Mouse (Mus musculus) stomach, embryonic 15.5 days (tissue): ENCODE results near the gene Cntd1. TPM values are rescaled to one million over a fixed set of nuclear protein-coding genes. Genes with fewer than 3 reads are reported as not detected.

Experiments used
- ATAC-seq: fragments of 200-750 bp; cut with Nextera tagmentation; 2 replicates; pipeline ENCODE4 v1.8.0; 2017; ENCODE audit warnings: low read depth, moderate number of reproducible peaks, moderate TSS enrichment; ENCODE audit not compliant: insufficient read depth, low FRiP score
- H3K27ac ChIP-seq: fragments of 300-500 bp; sonication (generic); 2 replicates; pipeline ENCODE4 v1.5.1; 2015; ENCODE audit warnings: mild to moderate bottlenecking, inconsistent platforms
- H3K27me3 ChIP-seq: fragments of 300-500 bp; sonication (generic); replicated peaks from 2 replicates; pipeline ENCODE4 v1.6.1; 2015; ENCODE audit warnings: inconsistent platforms
- H3K36me3 ChIP-seq: fragments of 300-500 bp; sonication (generic); 2 replicates; pipeline ENCODE4 v1.6.1; 2015; ENCODE audit warnings: inconsistent platforms
- H3K4me1 ChIP-seq: fragments of 300-500 bp; sonication (generic); 2 replicates; pipeline ENCODE4 v1.6.1; 2015; ENCODE audit warnings: inconsistent platforms
- H3K4me2 ChIP-seq: fragments of 300-500 bp; sonication (generic); 2 replicates; pipeline ENCODE4 v1.6.1; 2015; ENCODE audit warnings: mild to moderate bottlenecking, inconsistent platforms
- H3K4me3 ChIP-seq: fragments of 300-500 bp; sonication (generic); replicated peaks from 2 replicates; pipeline ENCODE4 v1.5.1; 2015; ENCODE audit warnings: inconsistent platforms
- H3K9ac ChIP-seq: fragments of 300-500 bp; sonication (generic); 2 replicates; pipeline ENCODE4 v1.6.1; 2015; ENCODE audit warnings: inconsistent platforms
- H3K9me3 ChIP-seq: fragments of 300-500 bp; sonication (generic); 2 replicates; pipeline ENCODE4 v1.6.1; 2016; ENCODE audit warnings: inconsistent platforms
- WGBS: fragments of 180-500 bp; shearing (Covaris S2); methylation state at CpG from one replicate; pipeline ENCODE4 v1.1.7; 2015; 5-methylcytosine and 5-hydroxymethylcytosine counted together
- polyA plus RNA-seq: library from polyadenylated mRNA; unstranded; fragments of >200 nt; fragmentation: Nextera tagmentation; extraction: Ambion mirVana; gene quantifications from 2 replicates; pipeline ENCODE4 v1.2.1, GENCODE M21; 2015

The Cntd1 gene
- 0.85 and 1.1 TPM in 2 replicates for polyA plus RNA-seq

DNA sequence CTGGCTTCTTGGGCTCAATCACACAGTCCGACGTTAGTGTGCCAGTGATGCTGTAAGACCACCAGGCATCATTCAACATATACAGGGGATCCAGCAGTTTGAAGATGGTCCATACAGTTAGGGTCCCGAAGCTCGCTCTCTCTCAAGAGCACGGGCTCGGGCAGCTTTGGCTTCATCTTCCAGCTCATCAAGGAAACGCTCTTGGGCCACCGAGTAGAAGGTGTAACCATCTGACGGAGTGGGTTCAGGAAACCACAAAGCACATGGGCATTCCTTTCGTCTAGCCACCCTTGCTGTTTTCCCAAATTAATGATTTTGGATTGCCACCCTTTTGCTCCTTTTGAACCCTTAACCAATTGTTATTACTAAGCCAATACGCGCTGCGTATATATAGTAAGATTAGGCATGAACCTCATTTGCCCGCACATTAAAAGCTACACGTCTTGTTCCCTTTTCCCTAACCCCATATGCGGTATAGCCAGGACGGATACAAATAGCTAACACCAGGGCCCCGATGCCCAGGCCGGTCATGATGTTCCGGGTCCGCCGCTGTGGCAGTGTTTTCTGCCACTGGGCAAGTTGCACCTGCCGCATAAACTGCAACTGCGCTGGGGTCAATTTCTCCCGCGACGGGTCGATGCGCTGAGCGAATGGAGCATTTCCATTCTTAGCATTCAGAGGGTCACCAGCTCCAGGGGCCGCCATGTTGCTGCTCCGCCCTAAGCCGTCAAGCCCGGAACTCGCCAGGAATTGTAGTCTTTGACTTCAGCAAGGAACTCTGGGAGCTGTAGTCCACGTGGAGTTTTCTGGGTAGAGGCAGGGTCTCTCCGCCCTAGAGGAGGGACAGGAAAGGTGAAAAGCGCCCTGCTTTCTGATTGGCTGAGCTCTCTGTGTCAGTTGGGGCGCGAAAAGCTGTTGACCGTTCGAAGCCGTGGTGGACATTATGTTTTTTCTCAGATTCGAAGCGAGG is at the start of gene Cntd1, which contains the start of gene Coa3:
TSS of gene Cntd1 (plus strand) at position 790 of the 970 bp plus-strand sequence.
TSS of gene Coa3 (minus strand) at position 892 of the 970 bp plus-strand sequence.
- H3K27me3 ChIP-seq: no peaks in the 10 kb centered on the region
- WGBS: 6% methylated on average over 45 of the region's 45 CpGs
- H3K9ac ChIP-seq: peak within 1 kb of the TSS; percentile 49
- H3K36me3 ChIP-seq: peaks cover 3% of the 10 kb centered on the region; the same call in 1 of the 2 replicates
- peak within 1 kb of the TSS; percentile 82 for H3K4me2 ChIP-seq
- H3K27ac ChIP-seq: peak within 1 kb of the TSS; percentile 76
- no peaks in the 10 kb centered on the region for H3K9me3 ChIP-seq
- peak; percentile 93 for ATAC-seq
- peak within 1 kb of the TSS; percentile 82 for H3K4me3 ChIP-seq
- peaks cover 27% of the 10 kb centered on the region for H3K4me1 ChIP-seq

DNA sequence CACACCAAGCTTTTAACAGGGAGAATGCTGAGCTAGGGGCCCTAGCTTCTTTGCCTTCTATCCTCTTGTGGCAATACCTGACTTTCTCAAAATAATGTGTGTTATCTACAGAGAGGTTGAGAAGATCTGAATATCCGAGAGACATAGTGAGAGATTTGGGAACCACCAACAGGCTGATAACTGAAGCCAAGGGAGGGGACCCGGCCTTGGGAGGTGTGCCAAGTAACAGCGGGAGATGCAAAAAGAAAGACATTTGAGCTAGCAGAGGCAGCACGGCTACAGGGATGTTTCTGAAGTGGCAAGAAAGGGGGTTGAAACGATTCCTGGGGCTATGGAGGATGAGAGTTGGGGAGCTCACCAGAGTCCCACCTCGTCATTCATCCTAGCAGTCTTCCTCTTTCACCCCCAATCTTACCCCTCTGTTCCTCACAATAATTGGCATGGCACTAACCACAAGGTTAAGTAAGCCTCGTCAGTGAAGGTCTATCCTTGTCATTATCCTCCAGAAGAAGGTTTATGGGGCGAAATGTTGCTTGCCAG is 49.4 kb upstream of the Cntd1 start:
- Histone ChIP-seq H3K9me3 (no peaks in the 10 kb centered on the region), H3K36me3 (no peaks in the 10 kb centered on the region), H3K4me3 (no peak overlapping the region), H3K4me1 (peaks cover 36% of the 10 kb centered on the region), H3K27me3 (no peaks in the 10 kb centered on the region), H3K27ac (peak overlapping the region; percentile 88), H3K9ac (no peak overlapping the region), H3K4me2 (no peak overlapping the region)
- WGBS: 39% methylated on average over 8 of the region's 8 CpGs
- ATAC-seq: no peak

DNA sequence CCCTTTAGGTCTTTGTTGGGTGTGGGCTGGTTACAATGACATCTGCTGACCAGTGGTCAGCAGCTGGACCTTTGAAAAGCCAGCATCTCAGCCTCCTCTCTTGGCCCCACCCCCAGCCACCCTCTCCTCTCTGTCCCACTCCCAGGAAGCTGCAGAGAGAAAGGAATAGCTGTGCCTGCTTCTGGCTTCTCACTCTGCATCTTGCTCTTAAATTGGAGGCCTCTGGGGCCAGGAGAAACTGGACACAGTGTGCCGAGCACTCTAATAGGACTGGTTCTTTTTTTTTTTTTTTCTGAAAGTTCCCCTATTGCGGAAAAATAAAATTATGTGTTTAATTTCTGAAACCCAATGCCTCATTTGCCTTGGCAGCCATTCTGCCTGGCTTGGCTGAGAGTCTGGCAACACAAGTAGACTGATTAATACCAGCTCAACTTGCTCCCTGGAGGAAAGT is 48.7 kb upstream of the Cntd1 start:
- Histone ChIP-seq H3K27me3 (no peaks in the 10 kb centered on the region), H3K9ac (no peak overlapping the region), H3K4me2 (no peak overlapping the region), H3K27ac (peak overlapping the region; percentile 88), H3K4me3 (no peak overlapping the region), H3K4me1 (peaks cover 36% of the 10 kb centered on the region), H3K9me3 (no peaks in the 10 kb centered on the region), H3K36me3 (no peaks in the 10 kb centered on the region)
- 22% methylated on average over 2 of the region's 2 CpGs for WGBS
- no peak for ATAC-seq

DNA sequence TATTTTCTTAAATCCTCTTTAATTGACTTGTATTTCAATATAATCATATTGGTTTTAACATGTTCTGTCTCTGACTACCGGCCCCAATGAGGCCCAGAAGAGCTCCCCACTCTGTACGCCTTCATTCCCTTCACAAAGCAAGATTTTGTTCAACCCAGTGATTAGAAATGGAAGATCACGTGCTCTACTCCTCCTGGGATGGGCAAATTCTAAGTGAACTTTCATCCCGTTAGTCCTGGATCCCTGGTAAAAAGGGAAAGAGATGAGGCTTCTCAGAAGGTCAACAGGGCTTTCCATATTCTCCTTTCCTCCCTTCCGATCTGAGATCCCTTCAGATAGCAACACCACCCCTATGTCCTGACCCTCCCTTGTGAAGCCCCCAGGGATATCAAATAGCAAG is 48.3 kb upstream of the Cntd1 start:
- Histone ChIP-seq H3K27me3 (no peaks in the 10 kb centered on the region), H3K4me1 (peaks cover 32% of the 10 kb centered on the region), H3K27ac (peak overlapping the region; percentile 88), H3K9ac (no peak overlapping the region), H3K9me3 (no peaks in the 10 kb centered on the region), H3K4me3 (no peak overlapping the region), H3K4me2 (peak overlapping the region; percentile 40), H3K36me3 (no peaks in the 10 kb centered on the region)
- 33% methylated on average over 5 of the region's 5 CpGs for WGBS
- ATAC-seq: no peak

DNA sequence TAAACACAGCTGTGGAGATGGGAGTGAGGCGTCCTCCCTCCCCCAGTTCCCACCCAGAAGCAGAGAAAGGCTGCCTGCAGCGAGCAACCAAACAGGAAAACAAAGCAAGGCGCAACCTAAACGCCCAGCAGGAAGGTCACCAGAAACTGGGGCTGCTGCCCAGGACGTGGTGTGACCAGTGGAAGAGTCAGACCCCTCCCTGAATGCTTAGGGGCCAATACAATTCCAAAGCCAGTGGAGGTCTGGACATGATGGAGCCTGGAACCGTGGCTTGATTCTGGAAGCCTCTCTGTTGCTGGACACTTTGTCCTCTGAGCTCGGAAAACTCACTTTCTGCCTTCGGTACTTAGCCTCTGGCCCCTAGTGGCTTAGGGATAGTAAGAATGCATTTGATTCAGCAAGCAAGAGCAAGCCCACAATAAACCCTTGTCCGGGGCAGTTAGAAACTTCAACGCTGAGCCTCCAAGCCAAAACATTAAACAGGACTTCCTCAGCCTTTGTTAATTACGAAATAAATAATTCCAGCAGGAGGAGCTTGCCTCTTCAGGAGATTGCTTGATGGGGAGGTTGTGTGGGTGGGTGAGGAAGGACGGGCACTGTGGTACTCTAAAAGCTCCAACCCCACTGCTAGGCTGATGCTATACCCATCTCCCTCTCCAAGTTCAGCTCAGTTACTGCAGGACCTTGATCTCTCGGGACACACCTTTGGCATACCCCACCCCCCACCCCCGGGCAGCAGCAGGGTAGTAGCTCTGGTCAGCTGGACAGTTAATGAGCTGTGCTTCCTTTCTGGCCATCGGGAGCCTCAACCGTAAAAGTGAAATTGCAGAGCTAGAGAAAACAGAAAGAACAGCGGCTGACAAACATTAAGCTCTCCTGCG is 47.6 kb upstream of the Cntd1 start:
- Histone ChIP-seq H3K27me3 (no peaks in the 10 kb centered on the region), H3K4me1 (peaks cover 32% of the 10 kb centered on the region), H3K27ac (peak overlapping the region; percentile 88), H3K36me3 (no peaks in the 10 kb centered on the region), H3K4me3 (peak overlapping the region; percentile 20), H3K4me2 (peak overlapping the region; percentile 40), H3K9me3 (no peaks in the 10 kb centered on the region), H3K9ac (no peak overlapping the region)
- peak; percentile 24; the same call in 1 of the 2 replicates for ATAC-seq
- WGBS: 8% methylated on average over 18 of the region's 18 CpGs

DNA sequence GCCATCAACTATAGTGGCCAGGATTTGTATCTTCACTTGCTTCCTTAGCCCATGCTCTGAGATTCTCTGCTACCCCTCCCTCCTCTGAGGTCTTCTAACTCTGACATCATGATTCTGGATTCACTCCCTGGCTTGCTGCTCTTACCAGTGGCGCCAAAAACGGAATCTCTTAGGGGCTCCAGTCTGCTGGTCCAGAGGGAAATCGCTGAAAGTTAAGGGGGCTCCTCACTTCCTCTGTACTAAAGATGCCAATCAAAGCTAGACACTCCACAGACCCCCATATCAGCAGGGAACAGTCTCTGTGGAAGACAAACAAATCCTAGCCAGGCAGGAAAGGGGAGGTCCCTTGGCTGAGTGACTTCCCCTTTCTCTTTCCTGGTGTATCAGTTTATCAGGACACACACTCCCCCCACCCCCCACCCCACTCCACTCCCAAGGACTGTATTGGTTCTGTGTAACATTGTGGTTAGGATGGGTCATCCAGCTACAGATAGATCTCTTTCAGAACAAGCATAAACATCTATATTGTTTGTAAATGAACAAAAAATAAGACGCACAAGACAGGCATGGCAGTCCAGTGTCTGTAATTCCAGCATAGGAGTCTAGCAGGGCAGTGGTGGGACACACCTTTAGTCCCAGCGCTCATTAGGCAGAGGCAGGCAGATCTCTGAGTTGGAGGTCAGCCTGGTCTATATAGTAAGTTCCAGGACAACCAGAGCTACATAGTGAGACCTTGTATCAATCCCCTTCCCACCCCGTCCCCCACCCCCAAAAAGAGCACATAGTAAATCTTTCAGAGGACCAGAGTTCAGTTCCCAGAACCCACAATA is 46.6 kb upstream of the Cntd1 start:
- Histone ChIP-seq H3K9ac (no peak overlapping the region), H3K4me3 (peak overlapping the region; percentile 20), H3K9me3 (no peaks in the 10 kb centered on the region), H3K27ac (peak overlapping the region; percentile 88), H3K36me3 (no peaks in the 10 kb centered on the region), H3K4me1 (peaks cover 32% of the 10 kb centered on the region), H3K4me2 (peak overlapping the region; percentile 40), H3K27me3 (no peaks in the 10 kb centered on the region)
- WGBS: 45% methylated on average over 6 of the region's 6 CpGs
- ATAC-seq: peak; percentile 64; the same call in 1 of the 2 replicates

DNA sequence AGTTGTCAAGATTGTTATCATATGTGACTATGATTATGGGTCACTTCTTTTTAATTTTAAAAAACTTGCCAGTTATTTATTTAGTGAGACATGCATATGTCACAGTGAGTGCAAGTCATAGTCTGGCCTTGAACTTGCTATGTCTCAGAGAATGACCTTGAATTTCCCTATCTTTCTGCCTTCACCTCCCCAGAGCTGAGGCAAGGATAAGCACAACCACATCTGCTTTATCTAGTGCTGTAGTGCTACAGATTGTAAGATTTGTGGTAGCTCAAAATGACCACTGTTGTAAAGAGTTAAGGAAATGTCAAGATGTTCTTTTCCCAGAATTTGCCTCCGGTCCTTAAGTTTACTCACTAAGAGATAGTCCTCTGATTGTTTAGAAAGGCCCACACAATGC is 45.6 kb upstream of the Cntd1 start:
- Histone ChIP-seq H3K36me3 (no peaks in the 10 kb centered on the region), H3K9me3 (no peaks in the 10 kb centered on the region), H3K4me3 (no peak overlapping the region), H3K27me3 (no peaks in the 10 kb centered on the region), H3K9ac (no peak overlapping the region), H3K4me2 (no peak overlapping the region), H3K4me1 (peaks cover 36% of the 10 kb centered on the region), H3K27ac (no peak overlapping the region)
- no peak for ATAC-seq
- 43% methylated on average over 1 of the region's 1 CpGs for WGBS

DNA sequence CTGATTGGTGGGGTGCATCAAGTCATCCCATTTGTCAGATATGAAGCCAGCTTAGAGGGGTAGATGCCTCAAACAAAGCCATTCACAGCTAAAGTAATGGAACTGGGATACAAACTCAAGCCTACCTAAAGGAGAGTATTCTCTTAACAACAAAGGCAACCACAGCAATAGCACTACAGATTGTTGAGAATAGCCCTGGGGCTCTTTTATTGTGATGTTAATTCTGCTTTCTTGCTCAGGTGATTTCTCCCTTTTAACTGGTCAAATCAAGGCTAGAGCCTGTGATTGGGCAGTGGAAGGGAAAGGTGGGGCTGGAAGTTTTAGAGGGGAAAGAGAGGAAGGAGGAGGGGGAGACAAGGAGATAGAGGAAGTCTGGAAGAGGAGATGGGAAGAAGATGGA is 44.7 kb upstream of the Cntd1 start:
- no peaks in the 10 kb centered on the region for H3K27me3 ChIP-seq
- no peaks in the 10 kb centered on the region for H3K9me3 ChIP-seq
- H3K4me1 ChIP-seq: peaks cover 35% of the 10 kb centered on the region
- H3K36me3 ChIP-seq: no peaks in the 10 kb centered on the region
- no peak for ATAC-seq
- H3K4me3 ChIP-seq: no peak overlapping the region
- H3K27ac ChIP-seq: no peak overlapping the region
- H3K4me2 ChIP-seq: no peak overlapping the region
- no peak overlapping the region for H3K9ac ChIP-seq

DNA sequence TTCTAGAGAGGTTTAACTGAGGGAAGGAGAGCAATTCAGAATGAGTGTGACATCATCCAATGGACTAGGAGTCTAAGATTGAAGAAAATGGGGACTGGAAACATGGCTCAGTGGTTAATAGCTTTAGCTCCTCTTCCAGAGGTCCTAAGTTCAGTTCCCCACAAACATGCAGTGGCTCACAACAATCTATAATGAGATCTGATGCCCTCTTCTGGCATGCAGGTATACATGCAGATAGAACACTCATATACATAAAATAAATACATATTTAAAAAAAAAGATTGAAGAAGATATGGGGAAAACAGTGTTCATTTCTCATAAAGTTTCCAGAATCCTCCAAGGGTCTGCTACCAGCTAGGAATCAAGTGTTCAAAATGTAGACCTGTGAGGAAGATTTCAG is 43.4 kb upstream of the Cntd1 start:
- Histone ChIP-seq H3K27ac (no peak overlapping the region), H3K4me1 (peaks cover 23% of the 10 kb centered on the region), H3K9ac (no peak overlapping the region), H3K4me2 (no peak overlapping the region), H3K27me3 (no peaks in the 10 kb centered on the region), H3K9me3 (no peaks in the 10 kb centered on the region), H3K36me3 (no peaks in the 10 kb centered on the region), H3K4me3 (no peak overlapping the region)
- ATAC-seq: no peak

DNA sequence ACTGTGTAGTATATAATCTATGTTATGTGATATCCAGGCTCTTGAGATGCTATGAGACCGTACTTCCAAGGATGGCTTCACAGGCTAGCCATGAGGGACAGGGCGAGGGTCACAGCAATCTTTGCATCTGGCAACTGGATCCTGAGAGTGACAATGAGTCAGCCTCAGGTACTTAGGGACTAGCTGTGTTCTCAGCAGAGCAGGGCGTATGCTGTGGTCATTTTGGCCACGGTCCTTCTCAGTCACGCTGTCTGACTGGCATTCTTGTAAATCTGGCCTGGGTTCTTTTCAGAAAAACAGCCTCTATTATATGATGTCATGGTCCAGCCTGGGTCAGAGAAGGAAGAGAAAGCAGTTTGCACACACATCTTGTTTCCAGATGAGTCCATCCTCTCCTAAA is 42.0 kb upstream of the Cntd1 start:
- no peak overlapping the region for H3K27ac ChIP-seq
- no peaks in the 10 kb centered on the region for H3K27me3 ChIP-seq
- no peak overlapping the region for H3K9ac ChIP-seq
- H3K4me2 ChIP-seq: no peak overlapping the region
- H3K4me1 ChIP-seq: peaks cover 9% of the 10 kb centered on the region; the same call in 1 of the 2 replicates
- no peak overlapping the region for H3K4me3 ChIP-seq
- no peaks in the 10 kb centered on the region for H3K9me3 ChIP-seq
- no peaks in the 10 kb centered on the region for H3K36me3 ChIP-seq
- 94% methylated on average over 5 of the region's 5 CpGs for WGBS
- no peak for ATAC-seq
